Mouse (Mus musculus): Measurements from ENCODE around the gene Kifc5b.
"Not testable (repeated sequence)": the region's sequence is repeated elsewhere in the genome, so short reads cannot be mapped to it uniquely, and the experiment has no call there.

Gene Kifc5b

GRCm38 (mm10) chr17:26971247-26971905 lies 54.5 kb downstream of the Kifc5b start:
- no peak for DNase-seq (ENCODE audit: low read depth)

- DNase-seq (ENCODE audit: low read depth): no peak
Observed at GRCm38 (mm10) chr17:26972107-26972506, 55.2 kb downstream of the Kifc5b start.

GRCm38 (mm10) chr17:26972703-26973574 lies 56.0 kb downstream of the Kifc5b start, which contains the start of gene Zbtb9:
Gene Zbtb9 (plus strand): TSS chr17:26973167.
- DNase-seq (ENCODE audit: low read depth): peak; percentile 92

- DNase-seq (ENCODE audit: low read depth): no peak
Observed at GRCm38 (mm10) chr17:26974547-26974946, 57.7 kb downstream of the Kifc5b start.

- DNase-seq (ENCODE audit: low read depth): no peak
Observed at GRCm38 (mm10) chr17:26975415-26975814, 58.5 kb downstream of the Kifc5b start.

- not testable (repeated sequence) for DNase-seq (ENCODE audit: low read depth)
Observed at GRCm38 (mm10) chr17:26977354-26977753, 60.5 kb downstream of the Kifc5b start.

GRCm38 (mm10) chr17:26979426-26979825 lies 62.5 kb downstream of the Kifc5b start:
- DNase-seq (ENCODE audit: low read depth): no peak

- DNase-seq (ENCODE audit: low read depth): no peak
Observed at GRCm38 (mm10) chr17:26981050-26981449, 64.2 kb downstream of the Kifc5b start.
